34 mouse cellular contexts compared by ENCODE assay signal in genomic region chr15:78730315-78731049, GRCm38 (mm10). TPM values are rescaled to one million over a fixed set of nuclear protein-coding genes. Genes with fewer than 3 reads are reported as not detected.
DNase-seq lines count a peak whose midpoint lies in the region; ATAC-seq and TF ChIP-seq lines count a peak whose summit lies in the region.
"Had no signal": no experiment of that assay in that cellular context is flagged by ENCODE, and none has a peak within 500 bp of the region (broad histone marks: within the 10 kb centered on the region; RNA-seq: fewer than 3 reads in every experiment).

No protein-coding gene starts in this region.

- H3K27ac ChIP-seq in midbrain, embryonic 11.5 days (ENCODE audit: low read depth, low read length): no peak overlapping the region
- no peak overlapping the region for H3K27ac ChIP-seq in midbrain, postnatal 0 days (ENCODE audit: low read depth, low read length)
- H3K27ac ChIP-seq in ES-E14 (ENCODE audit: insufficient read depth, low read depth, low read length, poor library complexity, severe bottlenecking): no peak overlapping the region
- H3K27ac ChIP-seq: embryonic facial prominence, embryonic 13.5 days; forebrain, embryonic 10.5 days; forebrain, embryonic 15.5 days; gastrocnemius, adult 2 months; heart, adult 2 months; intestine, embryonic 15.5 days; layer of hippocampus, adult 2 months; limb, embryonic 13.5 days; lung, embryonic 15.5 days; neural tube, embryonic 13.5 days had no signal

- H3K36me3 ChIP-seq in midbrain, embryonic 11.5 days (ENCODE audit: control insufficient read depth, insufficient read depth, low read length): no peaks in the 10 kb centered on the region
- no peaks in the 10 kb centered on the region for H3K36me3 ChIP-seq in midbrain, postnatal 0 days (ENCODE audit: insufficient read depth, low read length)
- no peaks in the 10 kb centered on the region for H3K36me3 ChIP-seq in ES-E14 (ENCODE audit: control insufficient read depth, insufficient read depth, low read length, poor library complexity, severe bottlenecking)
- H3K36me3 ChIP-seq: embryonic facial prominence, embryonic 13.5 days; forebrain, embryonic 10.5 days; forebrain, embryonic 15.5 days; heart, embryonic 12.5 days; intestine, embryonic 15.5 days; limb, embryonic 13.5 days; lung, embryonic 15.5 days; neural tube, embryonic 13.5 days had no signal

- no peak for TF ChIP-seq CTCF in midbrain, postnatal 0 days (IDR thresholded peaks at IDR 0.05)

- ATAC-seq in midbrain, embryonic 11.5 days (ENCODE audit: low FRiP score): no peak
- ATAC-seq in midbrain, postnatal 0 days (ENCODE audit: low FRiP score): no peak
- peak; percentile 29 to 43; a peak in 2 of 4 replicates for ATAC-seq in hematopoietic stem cell, adult 5-6 weeks (replicated peaks in 1 of 2; ENCODE audit: insufficient read depth in 1 of 2, low FRiP score in 2 of 2, low TSS enrichment in 1 of 2, low read depth in 1 of 2, poor library complexity in 2 of 2, severe bottlenecking in 2 of 2)
- ATAC-seq: activated CD4-positive, CD25-positive, alpha-beta regulatory T cell, adult 4 months; forebrain, embryonic 15.5 days; hindbrain, embryonic 16.5 days; intestine, embryonic 15.5 days; midbrain, embryonic 16.5 days had no signal

- in situ Hi-C loops in ES-E14 (cut with MboI; ENCODE audit: low sequenced_read_pairs in 2 of 2, unreplicated experiment in 2 of 2): no loop called here

- H3K4me3 ChIP-seq in midbrain, embryonic 11.5 days (ENCODE audit: low read depth, low read length): no peak overlapping the region
- no peak overlapping the region for H3K4me3 ChIP-seq in midbrain, postnatal 0 days (ENCODE audit: low read depth, low read length)
- peak overlapping the region in 1 of 2 experiments; percentile 32; a peak in 1 of 4 replicates for H3K4me3 ChIP-seq in ES-E14 (ENCODE audit: insufficient read depth in 1 of 2, low read depth in 1 of 2, low read length in 2 of 2, poor library complexity in 1 of 2, severe bottlenecking in 1 of 2)
- H3K4me3 ChIP-seq: embryonic facial prominence, embryonic 13.5 days; forebrain, embryonic 10.5 days; forebrain, embryonic 15.5 days; gastrocnemius, adult 2 months; heart, adult 2 months; heart, embryonic 12.5 days; intestine, embryonic 15.5 days; layer of hippocampus, adult 2 months; limb, embryonic 13.5 days; lung, embryonic 15.5 days; megakaryocyte, embryonic 14.5 days; neural tube, embryonic 13.5 days had no signal

- no peaks in the 10 kb centered on the region for H3K4me1 ChIP-seq in midbrain, embryonic 11.5 days (ENCODE audit: control insufficient read depth, insufficient read depth, low read length)
- H3K4me1 ChIP-seq in midbrain, postnatal 0 days (ENCODE audit: insufficient read depth, low read length): no peaks in the 10 kb centered on the region
- H3K4me1 ChIP-seq in ES-E14 (ENCODE audit: control insufficient read depth in 2 of 2, insufficient read depth in 2 of 2, low read length in 2 of 2, poor library complexity in 1 of 2): no peaks in the 10 kb centered on the region
- H3K4me1 ChIP-seq: heart, embryonic 12.5 days; limb, embryonic 13.5 days; lung, embryonic 15.5 days had no signal

- H3K27me3 ChIP-seq in midbrain, embryonic 11.5 days (ENCODE audit: control insufficient read depth, insufficient read depth, low read length): no peaks in the 10 kb centered on the region
- no peaks in the 10 kb centered on the region for H3K27me3 ChIP-seq in midbrain, postnatal 0 days (ENCODE audit: insufficient read depth, low read length)
- H3K27me3 ChIP-seq: forebrain, embryonic 15.5 days; intestine, embryonic 15.5 days; neural tube, embryonic 13.5 days had no signal

- DNase-seq in midbrain, embryonic 11.5 days (ENCODE audit: low spot score, missing footprints): peak; percentile 45
- DNase-seq in midbrain, postnatal 0 days (ENCODE audit: low spot score): no peak
- DNase-seq in 416B (ENCODE audit: low read depth): peak; percentile 31
- no peak for DNase-seq in ES-E14 (ENCODE audit: low read depth, low spot score)
- DNase-seq in kidney, adult 8-10 months: no peak
- no peak for DNase-seq in lung, postnatal 36 days
- no peak for DNase-seq in adipocyte (ENCODE audit: low spot score)
- DNase-seq: adrenal gland, adult 8-10 months; B cell, adult 2 months; cerebellum, adult 8-10 months; cerebellum, postnatal 25 days; gastrocnemius, adult 2 months; gastrocnemius, postnatal 36 days; heart, adult 2 months; heart, postnatal 4 days; kidney, adult 9 months; kidney, postnatal 14 days; right cerebral cortex, postnatal 4 days had no signal

- H3K4me2 ChIP-seq in midbrain, embryonic 11.5 days: no peak overlapping the region
- H3K4me2 ChIP-seq in midbrain, postnatal 0 days (ENCODE audit: low read depth, low read length, poor library complexity, severe bottlenecking): no peak overlapping the region
- H3K4me2 ChIP-seq: embryonic facial prominence, embryonic 13.5 days; forebrain, embryonic 15.5 days; heart, embryonic 12.5 days; intestine, embryonic 15.5 days; limb, embryonic 13.5 days; liver, embryonic 11.5 days; lung, embryonic 15.5 days; neural tube, embryonic 13.5 days had no signal

- no peaks in the 10 kb centered on the region for H3K9me3 ChIP-seq in midbrain, embryonic 11.5 days (ENCODE audit: control insufficient read depth, low read length)
- no peaks in the 10 kb centered on the region for H3K9me3 ChIP-seq in midbrain, postnatal 0 days (ENCODE audit: low read length)
- no peaks in the 10 kb centered on the region for H3K9me3 ChIP-seq in ES-E14 (ENCODE audit: control insufficient read depth, insufficient read depth, low read depth, low read length)
- H3K9me3 ChIP-seq: embryonic facial prominence, embryonic 13.5 days; forebrain, embryonic 10.5 days; forebrain, embryonic 15.5 days; heart, embryonic 12.5 days; intestine, embryonic 15.5 days; limb, embryonic 13.5 days; lung, embryonic 15.5 days; megakaryocyte, embryonic 14.5 days; neural tube, embryonic 13.5 days had no signal

- WGBS in midbrain, embryonic 11.5 days: 88% methylated on average over 12 of the region's 12 CpGs
- WGBS in midbrain, postnatal 0 days: 83% methylated on average over 12 of the region's 12 CpGs

- H3K9ac ChIP-seq in midbrain, embryonic 11.5 days (ENCODE audit: low read length): no peak overlapping the region
- no peak overlapping the region for H3K9ac ChIP-seq in midbrain, postnatal 0 days (replicated peaks; ENCODE audit: low read length, poor library complexity, severe bottlenecking)
- H3K9ac ChIP-seq in ES-E14 (ENCODE audit: insufficient read depth, low read depth, low read length, poor library complexity, severe bottlenecking): no peak overlapping the region
- H3K9ac ChIP-seq: embryonic facial prominence, embryonic 13.5 days; forebrain, embryonic 15.5 days; heart, embryonic 12.5 days; intestine, embryonic 15.5 days; limb, embryonic 13.5 days; lung, embryonic 15.5 days; neural tube, embryonic 13.5 days had no signal

TF ChIP-seq in ES-E14, 5 proteins besides CTCF, POLR2A, EP300 and RAD21:
- TF ChIP-seq MAFK (IDR thresholded peaks at IDR 0.05; ENCODE audit: insufficient read depth, low read depth, low read length) (no peak), ZNF384 (IDR thresholded peaks at IDR 0.05; ENCODE audit: low read depth, low read length) (peak; percentile 87)

RNA-seq across cellular contexts. Expression of gene Elfn2, which starts 11.9 kb away (rescaled TPM):
- polyA plus RNA-seq in midbrain, embryonic 11.5 days (2014; fragmentation: Nextera tagmentation; extraction: Ambion mirVana): 0.18 TPM in 2 replicates
- total RNA-seq in midbrain, postnatal 0 days (2014; rRNA removed): 44.6 and 52.1 TPM in 2 replicates
- polyA plus RNA-seq in midbrain, postnatal 0 days (2015; fragmentation: Nextera tagmentation; extraction: Ambion mirVana): 10.2 and 10.7 TPM in 2 replicates
- total RNA-seq in ES-E14 (2012; rRNA removed): 0.09 and 0.53 TPM in 2 replicates
- 0.20 and 1.3 TPM in 2 replicates for total RNA-seq in hematopoietic stem cell, adult 5-6 weeks (2017)
- polyA plus RNA-seq: activated CD4-positive, CD25-positive, alpha-beta regulatory T cell, adult 4 months; heart, embryonic 12.5 days; liver, embryonic 11.5 days; liver, embryonic 16.5 days had no signal

RNA-seq across cellular contexts. Expression of gene Mfng, which starts 42.8 kb away (rescaled TPM):
- 57.2 and 61.8 TPM in 2 replicates for polyA plus RNA-seq in midbrain, embryonic 11.5 days (2014; fragmentation: Nextera tagmentation; extraction: Ambion mirVana)
- 4.6 and 6.9 TPM in 2 replicates for total RNA-seq in midbrain, postnatal 0 days (2014; rRNA removed)
- 7.6 and 8.1 TPM in 2 replicates for polyA plus RNA-seq in midbrain, postnatal 0 days (2015; fragmentation: Nextera tagmentation; extraction: Ambion mirVana)
- 7.3 and 11.7 TPM in 2 replicates for total RNA-seq in ES-E14 (2012; rRNA removed)
- 45.7 and 53.7 TPM in 2 replicates for total RNA-seq in hematopoietic stem cell, adult 5-6 weeks (2017)

Comparison
In these comparisons a context has a peak if more than half of its experiments do, and no peak if none do; other contexts are left out.
1. DNase-seq: peak in midbrain, embryonic 11.5 days (single experiment) and 416B (single experiment); none in midbrain, postnatal 0 days (single experiment), ES-E14 (single experiment), kidney, adult 8-10 months (0 of 2), lung, postnatal 36 days (single experiment) and adipocyte (single experiment).
2. ATAC-seq: peak in hematopoietic stem cell, adult 5-6 weeks (2 of 2); none in midbrain, embryonic 11.5 days (single experiment) and midbrain, postnatal 0 days (single experiment).
3. RNA of gene Elfn2, which starts 11.9 kb away (total RNA-seq): 44.6 to 52.1 TPM in midbrain, postnatal 0 days; 0.20 to 1.3 TPM in hematopoietic stem cell, adult 5-6 weeks and 0.09 to 0.53 TPM in ES-E14; every median in the first group is over 10 times any median in the second.